Mouse (Mus musculus) intestine, postnatal 0 days (tissue): ENCODE measurements around the gene Ptprcap. TPM values are rescaled to one million over a fixed set of nuclear protein-coding genes. Genes with fewer than 3 reads are reported as not detected.
"Not testable (repeated sequence)": the region's sequence is repeated elsewhere in the genome, so short reads cannot be mapped to it uniquely, and the experiment has no call there.

ENCODE experiments used
- ATAC-seq: fragments of 200-750 bp; cut with Nextera tagmentation; 2 replicates; pipeline ENCODE4 v1.8.0; 2017; ENCODE audit warnings: mild to moderate bottlenecking, moderate TSS enrichment, moderate library complexity
- H3K27ac ChIP-seq: fragments of 300-500 bp; sonication (generic); 2 replicates; pipeline ENCODE4 v1.5.1; 2014; ENCODE audit warnings: mild to moderate bottlenecking, low read depth, low read length, moderate library complexity
- H3K27me3 ChIP-seq: fragments of 300-500 bp; sonication (generic); replicated peaks from 2 replicates; pipeline ENCODE4 v1.6.1; 2014; ENCODE audit warnings: low read length, mixed read lengths; ENCODE audit not compliant: control insufficient read depth, insufficient read depth
- H3K36me3 ChIP-seq: fragments of 300-500 bp; sonication (generic); 2 replicates; pipeline ENCODE4 v1.6.1; 2014; ENCODE audit warnings: mild to moderate bottlenecking, moderate library complexity; ENCODE audit not compliant: control insufficient read depth, insufficient read depth
- H3K4me1 ChIP-seq: fragments of 300-500 bp; sonication (generic); replicated peaks from 2 replicates; pipeline ENCODE4 v1.6.1; 2014; ENCODE audit warnings: antibody characterized with exemption, low read length, mixed read lengths; ENCODE audit not compliant: control insufficient read depth, insufficient read depth
- H3K4me2 ChIP-seq: fragments of 300-500 bp; sonication (generic); replicated peaks from 2 replicates; pipeline ENCODE4 v1.6.1; 2014; ENCODE audit warnings: low read depth, mild to moderate bottlenecking, moderate library complexity
- H3K4me3 ChIP-seq: fragments of 300-500 bp; sonication (generic); 2 replicates; pipeline ENCODE4 v1.5.1; 2014; ENCODE audit warnings: low read depth, low read length
- H3K9ac ChIP-seq: fragments of 300-500 bp; sonication (generic); 2 replicates; pipeline ENCODE4 v1.6.1; 2014; ENCODE audit warnings: mild to moderate bottlenecking, low read depth, low read length
- H3K9me3 ChIP-seq: fragments of 300-500 bp; sonication (generic); 2 replicates; pipeline ENCODE4 v1.6.1; 2016; ENCODE audit warnings: mixed run types; ENCODE audit not compliant: control insufficient read depth
- CTCF ChIP-seq: sonication (generic); IDR thresholded peaks from 2 replicates; pipeline ENCODE4 v1.5.1; 2016; ENCODE audit warnings: low read depth, mild to moderate bottlenecking, control low read depth, antibody characterized with exemption, moderate library complexity
- WGBS: fragments of 180-500 bp; shearing (Covaris S2); extraction: QIAGEN DNeasy Blood & Tissue Kit; methylation state at CpG from one replicate; pipeline ENCODE4 v1.1.7; 2014; 5-methylcytosine and 5-hydroxymethylcytosine counted together
- polyA plus RNA-seq: library from polyadenylated mRNA; unstranded; fragments of >200 nt; fragmentation: Nextera tagmentation; extraction: Ambion mirVana; gene quantifications from 2 replicates; pipeline ENCODE4 v1.2.1, GENCODE M21; 2015

Gene Ptprcap
- polyA plus RNA-seq, 1 experiment from 2014 or later, result 3.4 TPM

DNA sequence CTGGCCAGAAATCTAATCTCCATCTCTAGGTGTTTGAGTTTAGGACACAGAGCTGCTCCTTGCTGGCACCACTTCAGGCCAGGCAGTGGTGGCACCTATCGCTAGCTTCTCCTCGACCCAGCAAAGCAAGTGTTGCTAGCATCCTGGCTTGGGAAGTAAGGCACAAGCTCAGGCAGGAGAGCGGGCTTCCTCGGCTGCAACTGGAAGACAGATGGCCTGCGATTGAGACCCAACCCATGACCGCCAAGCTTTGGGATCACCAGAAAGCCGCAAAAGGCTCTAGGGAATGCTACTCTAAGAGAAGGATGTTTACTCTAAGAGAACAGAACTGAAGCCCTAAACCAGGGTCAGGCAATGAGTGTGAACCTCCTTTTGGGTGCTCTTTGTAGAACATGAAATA lies 23.9 kb upstream of the Ptprcap start:
- 89% methylated on average over 7 of the region's 7 CpGs for WGBS
- Histone ChIP-seq H3K4me3 (no peak overlapping the region), H3K4me2 (no peak overlapping the region), H3K9ac (no peak overlapping the region), H3K36me3 (peaks cover 42% of the 10 kb centered on the region), H3K4me1 (0 out of 2 replicates have a peak, but pooled peaks cover 6% of the 10 kb centered on the region), H3K9me3 (no peaks in the 10 kb centered on the region), H3K27ac (no peak overlapping the region), H3K27me3 (no peaks in the 10 kb centered on the region)
- ATAC-seq, result no peak
- no peak for TF ChIP-seq CTCF

DNA sequence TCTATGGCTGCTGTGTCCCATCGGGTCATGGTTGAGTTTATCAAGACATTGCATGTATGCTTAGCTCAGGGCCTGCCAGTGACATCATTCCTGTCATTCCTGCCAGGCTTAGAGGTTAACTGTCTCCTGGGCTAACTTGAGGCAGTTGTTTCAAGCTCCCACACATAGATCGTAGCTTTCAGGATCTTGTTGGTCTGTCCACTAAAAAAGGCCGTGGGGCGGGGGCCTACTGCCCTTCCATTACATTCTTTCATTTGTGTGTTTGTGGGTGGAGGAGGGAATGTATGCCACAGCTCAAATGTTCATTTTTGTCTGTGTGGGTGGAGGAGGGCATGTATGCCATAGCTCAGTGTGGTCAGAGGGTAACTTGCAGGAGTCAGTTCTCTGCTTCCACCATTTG lies 23.3 kb upstream of the Ptprcap start:
- WGBS, result 83% methylated on average over 4 of the region's 4 CpGs
- Histone ChIP-seq H3K9me3 (no peaks in the 10 kb centered on the region), H3K4me3 (no peak overlapping the region), H3K36me3 (peaks cover 42% of the 10 kb centered on the region), H3K4me1 (0 out of 2 replicates have a peak, but pooled peaks cover 4% of the 10 kb centered on the region), H3K27me3 (no peaks in the 10 kb centered on the region), H3K27ac (no peak overlapping the region), H3K4me2 (no peak overlapping the region), H3K9ac (no peak overlapping the region)
- no peak for ATAC-seq
- no peak for TF ChIP-seq CTCF

DNA sequence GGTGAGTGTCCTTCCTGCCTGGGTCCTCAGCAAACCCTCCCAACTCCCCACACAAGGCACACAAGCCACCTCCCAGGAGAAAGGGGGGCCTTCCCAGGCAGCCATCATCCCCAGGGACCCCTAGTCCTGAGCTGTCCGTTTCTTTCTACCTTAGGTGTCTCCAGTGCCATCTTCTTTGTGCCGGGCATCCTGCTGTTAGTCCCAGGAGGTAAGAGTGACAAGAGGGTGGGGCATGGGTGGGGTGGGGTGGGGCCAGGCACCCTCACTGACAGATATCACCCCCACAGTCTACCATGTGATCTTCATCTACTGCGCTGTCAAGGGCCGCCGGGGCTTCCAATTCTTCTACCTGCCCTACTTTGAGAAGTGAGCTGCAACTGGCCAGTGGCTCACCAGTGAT lies 22.3 kb upstream of the Ptprcap start:
- H3K27ac ChIP-seq, result no peak overlapping the region
- no peak overlapping the region for H3K4me3 ChIP-seq
- H3K4me2 ChIP-seq, result no peak overlapping the region
- peaks cover 42% of the 10 kb centered on the region for H3K36me3 ChIP-seq
- no peak for ATAC-seq
- WGBS, result 89% methylated on average over 5 of the region's 5 CpGs
- no peaks in the 10 kb centered on the region for H3K9me3 ChIP-seq
- no peaks in the 10 kb centered on the region for H3K27me3 ChIP-seq
- H3K4me1 ChIP-seq, result 0 out of 2 replicates have a peak, but pooled peaks cover 3% of the 10 kb centered on the region
- TF ChIP-seq CTCF, result no peak
- H3K9ac ChIP-seq, result no peak overlapping the region

DNA sequence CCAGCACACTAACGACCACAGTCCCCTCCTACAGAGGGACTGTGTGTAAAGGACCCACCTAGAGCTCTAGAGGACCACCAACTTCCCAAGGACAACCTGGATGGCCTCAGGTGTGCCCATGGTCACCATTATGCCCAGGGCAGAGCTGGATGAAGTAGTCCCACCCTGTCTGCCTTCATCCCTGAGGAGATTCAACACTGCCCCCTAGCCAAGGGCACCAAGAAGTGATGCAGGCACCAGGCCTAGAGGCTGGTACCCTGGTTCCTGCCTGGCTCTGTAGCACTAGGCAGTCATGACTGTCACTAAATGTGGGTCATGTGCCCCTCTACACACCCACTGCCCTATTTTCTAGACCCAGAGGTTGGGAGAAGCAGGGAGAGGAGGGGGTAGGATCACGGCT lies 21.6 kb upstream of the Ptprcap start:
- peak; percentile 50 for TF ChIP-seq CTCF
- H3K4me3 ChIP-seq, result no peak overlapping the region
- no peak for ATAC-seq
- H3K36me3 ChIP-seq, result peaks cover 42% of the 10 kb centered on the region
- no peak overlapping the region for H3K4me2 ChIP-seq
- no peak overlapping the region for H3K27ac ChIP-seq
- no peaks in the 10 kb centered on the region for H3K9me3 ChIP-seq
- H3K27me3 ChIP-seq, result no peaks in the 10 kb centered on the region
- WGBS, result 91% methylated on average over 2 of the region's 2 CpGs
- no peak overlapping the region for H3K9ac ChIP-seq
- H3K4me1 ChIP-seq, result 0 out of 2 replicates have a peak, but pooled peaks cover 3% of the 10 kb centered on the region

DNA sequence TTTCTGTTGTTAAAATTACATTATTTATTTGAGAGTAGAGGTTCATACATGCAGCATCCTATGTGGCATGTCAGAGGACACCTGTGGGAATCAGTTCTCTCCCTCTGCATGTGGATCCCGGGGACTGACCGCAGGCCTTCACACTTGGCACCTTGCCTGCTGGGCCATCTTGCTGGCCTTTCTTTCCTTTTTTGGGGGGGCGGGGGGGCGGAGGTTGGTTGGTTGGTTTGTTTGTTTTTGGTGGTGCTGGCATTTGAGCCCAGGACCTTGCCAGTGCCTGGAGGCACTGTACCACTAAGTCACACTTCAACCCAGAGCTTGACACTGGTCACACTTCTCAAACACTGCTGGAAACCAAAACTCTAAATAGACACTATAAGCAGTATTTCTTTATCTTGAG lies 19.1 kb upstream of the Ptprcap start:
- Histone ChIP-seq H3K36me3 (peaks cover 33% of the 10 kb centered on the region), H3K27ac (no peak overlapping the region), H3K9me3 (no peaks in the 10 kb centered on the region), H3K4me2 (no peak overlapping the region), H3K4me3 (no peak overlapping the region), H3K27me3 (no peaks in the 10 kb centered on the region), H3K4me1 (no peaks in the 10 kb centered on the region), H3K9ac (no peak overlapping the region)
- no peak for ATAC-seq
- TF ChIP-seq CTCF, result no peak
- WGBS, result 87% methylated on average over 4 of the region's 4 CpGs

DNA sequence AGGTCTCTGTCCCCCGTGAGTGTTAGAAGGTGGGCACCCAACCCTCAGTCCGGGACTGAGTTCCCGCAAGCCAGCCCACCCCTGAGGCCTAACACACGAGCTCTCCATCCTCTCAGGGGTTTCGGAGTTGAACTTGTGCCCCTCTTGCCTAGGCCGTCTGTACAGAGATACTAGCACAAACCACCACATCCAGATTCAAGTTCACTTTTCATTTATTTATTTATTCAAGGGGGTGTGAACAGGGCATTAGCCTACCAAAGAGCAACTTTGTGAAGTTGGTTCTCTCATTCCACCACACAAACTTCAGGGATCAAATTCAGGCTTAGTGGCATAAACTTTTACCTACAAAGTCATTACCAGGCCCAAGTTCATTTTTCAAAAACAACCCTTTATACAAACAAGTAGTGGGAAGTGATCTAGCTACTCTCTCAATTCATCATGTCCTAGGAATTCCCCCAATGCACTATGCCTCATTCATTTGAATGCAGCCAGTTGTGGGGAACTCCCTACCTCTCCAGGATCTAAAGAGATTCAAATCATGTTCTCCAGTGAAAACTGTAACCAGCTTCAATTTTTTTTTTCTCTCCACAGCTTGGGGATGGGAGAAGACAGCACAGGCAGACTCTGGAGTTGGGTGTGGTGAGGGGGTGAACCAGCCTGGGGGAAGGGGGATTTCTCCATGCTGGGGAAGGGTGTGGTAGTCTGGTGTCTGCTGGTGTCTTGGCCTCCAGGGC lies 18.0 kb upstream of the Ptprcap start:
- not testable (repeated sequence) for ATAC-seq, H3K4me1 ChIP-seq, H3K4me3 ChIP-seq, H3K4me2 ChIP-seq, H3K9ac ChIP-seq, H3K27me3 ChIP-seq, H3K9me3 ChIP-seq, H3K27ac ChIP-seq
- 81% methylated on average over 6 of the region's 6 CpGs for WGBS
- H3K36me3 ChIP-seq, result peaks cover 23% of the 10 kb centered on the region
